Mouse (Mus musculus): Measurements from ENCODE around the gene Slc48a1.

Slc48a1 gene

GRCm38 (mm10) chr15:97752491-97752890 is 25.8 kb upstream of the Slc48a1 start:
- no peak for DNase-seq (ENCODE audit: extremely low spot score, low spot score)

- no peak for DNase-seq (ENCODE audit: extremely low spot score, low spot score)
Measured at GRCm38 (mm10) chr15:97754476-97754875, 23.8 kb upstream of the Slc48a1 start.

GRCm38 (mm10) chr15:97755361-97755760 is 23.0 kb upstream of the Slc48a1 start:
- DNase-seq (ENCODE audit: extremely low spot score, low spot score) = no peak

- DNase-seq (ENCODE audit: extremely low spot score, low spot score) = no peak
Measured at GRCm38 (mm10) chr15:97760006-97760405, 18.3 kb upstream of the Slc48a1 start.

GRCm38 (mm10) chr15:97760952-97761351 is 17.4 kb upstream of the Slc48a1 start:
- no peak for DNase-seq (ENCODE audit: extremely low spot score, low spot score)

- no peak for DNase-seq (ENCODE audit: extremely low spot score, low spot score)
Measured at GRCm38 (mm10) chr15:97761438-97761837, 16.9 kb upstream of the Slc48a1 start.

GRCm38 (mm10) chr15:97762733-97763132 is 15.6 kb upstream of the Slc48a1 start:
- no peak for DNase-seq (ENCODE audit: extremely low spot score, low spot score)

- no peak for DNase-seq (ENCODE audit: extremely low spot score, low spot score)
Measured at GRCm38 (mm10) chr15:97763256-97764049, 14.9 kb upstream of the Slc48a1 start.

GRCm38 (mm10) chr15:97764532-97764931 is 13.8 kb upstream of the Slc48a1 start:
- DNase-seq (ENCODE audit: extremely low spot score, low spot score) = no peak

- no peak for DNase-seq (ENCODE audit: extremely low spot score, low spot score)
Measured at GRCm38 (mm10) chr15:97765090-97765794, 13.1 kb upstream of the Slc48a1 start.

GRCm38 (mm10) chr15:97766194-97766593 is 12.1 kb upstream of the Slc48a1 start:
- no peak for DNase-seq (ENCODE audit: extremely low spot score, low spot score)

GRCm38 (mm10) chr15:97766594-97767279 is 11.6 kb upstream of the Slc48a1 start:
- no peak for DNase-seq (ENCODE audit: extremely low spot score, low spot score)

- DNase-seq (ENCODE audit: extremely low spot score, low spot score) = peak; percentile 78
Measured at GRCm38 (mm10) chr15:97767280-97768186, 10.8 kb upstream of the Slc48a1 start, which contains the start of gene Rapgef3. Gene Rapgef3 (minus strand): TSS chr15:97767972.

GRCm38 (mm10) chr15:97768192-97768591 is 10.1 kb upstream of the Slc48a1 start:
- DNase-seq (ENCODE audit: extremely low spot score, low spot score) = no peak

GRCm38 (mm10) chr15:97770280-97770679 is 8.0 kb upstream of the Slc48a1 start:
- no peak for DNase-seq (ENCODE audit: extremely low spot score, low spot score)

GRCm38 (mm10) chr15:97773108-97773507 is 5.2 kb upstream of the Slc48a1 start:
- DNase-seq (ENCODE audit: extremely low spot score, low spot score) = no peak

GRCm38 (mm10) chr15:97773961-97774370 is 4.4 kb upstream of the Slc48a1 start:
- DNase-seq (ENCODE audit: extremely low spot score, low spot score) = no peak

- DNase-seq (ENCODE audit: extremely low spot score, low spot score) = no peak
Measured at GRCm38 (mm10) chr15:97776514-97776913, 1.8 kb upstream of the Slc48a1 start.

- DNase-seq (ENCODE audit: extremely low spot score, low spot score) = no peak
Measured at GRCm38 (mm10) chr15:97776919-97777318, 1.4 kb upstream of the Slc48a1 start.

GRCm38 (mm10) chr15:97779576-97779975 is 1.3 kb downstream of the Slc48a1 start:
- no peak for DNase-seq (ENCODE audit: extremely low spot score, low spot score)

- no peak for DNase-seq (ENCODE audit: extremely low spot score, low spot score)
Measured at GRCm38 (mm10) chr15:97780611-97781031, 2.3 kb downstream of the Slc48a1 start.

Measured in neural tube, embryonic 10.5 days (tissue).